Mouse (Mus musculus): ENCODE measurements around the gene St6galnac1.
A peak's percentile ranks its signal among the peaks of the same experiment; 100 is the strongest.
"Not testable (repeated sequence)": the region's sequence is repeated elsewhere in the genome, so short reads cannot be mapped to it uniquely, and the experiment has no call there.

The St6galnac1 gene

DNA sequence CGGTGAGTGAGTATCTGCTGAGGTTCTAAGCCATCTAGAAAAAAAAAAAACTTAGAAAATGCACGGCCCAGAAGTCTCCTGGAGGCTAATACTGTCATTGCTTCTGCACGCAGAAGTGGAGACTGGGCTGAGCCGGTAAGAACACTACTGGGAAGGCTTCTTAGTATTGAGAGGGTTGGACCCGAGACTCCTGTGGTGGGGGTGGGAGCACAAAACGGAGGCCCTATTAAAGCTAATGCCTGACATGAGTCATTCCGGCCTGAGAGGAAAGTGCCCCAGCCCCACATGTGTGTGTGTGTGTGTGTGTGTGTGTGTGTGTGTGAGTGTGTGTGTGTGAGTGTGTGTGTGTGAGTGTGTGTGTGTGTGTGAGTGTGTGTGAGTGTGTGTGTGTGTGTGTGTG lies 31.8 kb upstream of the St6galnac1 start:
- DNase-seq: no peak

DNA sequence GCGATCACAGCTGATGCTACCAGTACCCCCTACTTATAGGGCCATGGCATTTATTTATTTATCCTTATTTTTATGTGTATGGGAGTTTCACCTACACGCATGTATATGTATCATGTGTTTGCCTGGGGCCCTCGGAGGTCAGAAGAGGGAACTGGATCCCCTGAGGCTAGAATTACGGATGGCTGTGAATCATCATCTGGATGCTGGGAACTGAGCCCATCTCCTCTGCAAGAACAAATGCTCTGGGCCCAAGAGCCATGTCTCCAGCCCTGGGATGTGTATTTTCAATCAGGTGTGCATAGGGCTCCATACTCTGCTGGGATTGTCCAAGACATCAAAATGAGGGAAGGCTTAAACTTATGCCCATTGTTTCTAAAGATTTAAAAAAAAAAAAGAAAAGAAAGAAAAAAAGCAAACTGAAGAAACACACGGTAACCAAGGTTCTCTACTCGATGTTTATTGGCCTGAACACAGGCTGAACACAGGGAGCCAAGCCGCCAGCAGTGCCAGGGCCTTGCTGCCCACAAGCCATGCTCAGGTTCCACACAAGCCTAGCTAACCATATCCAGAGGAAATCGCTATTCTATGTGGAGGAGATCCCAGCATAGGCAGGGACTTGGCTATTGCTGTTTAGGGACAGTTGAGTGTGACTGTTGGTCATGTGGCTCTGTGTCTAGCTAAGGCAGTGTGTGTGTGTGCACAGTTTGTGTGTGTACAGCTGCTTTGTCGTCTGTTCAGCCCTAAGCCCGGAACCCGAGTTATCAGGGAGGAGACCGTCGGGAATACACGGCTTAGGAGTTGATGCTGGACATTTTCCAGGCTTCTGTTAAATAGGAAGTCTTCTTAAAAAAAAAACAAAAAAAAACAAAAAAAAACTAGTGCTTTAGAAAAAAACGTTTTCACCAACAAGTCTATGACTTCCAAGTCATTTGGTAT lies 31.1 kb upstream of the St6galnac1 start:
- no peak for DNase-seq

DNA sequence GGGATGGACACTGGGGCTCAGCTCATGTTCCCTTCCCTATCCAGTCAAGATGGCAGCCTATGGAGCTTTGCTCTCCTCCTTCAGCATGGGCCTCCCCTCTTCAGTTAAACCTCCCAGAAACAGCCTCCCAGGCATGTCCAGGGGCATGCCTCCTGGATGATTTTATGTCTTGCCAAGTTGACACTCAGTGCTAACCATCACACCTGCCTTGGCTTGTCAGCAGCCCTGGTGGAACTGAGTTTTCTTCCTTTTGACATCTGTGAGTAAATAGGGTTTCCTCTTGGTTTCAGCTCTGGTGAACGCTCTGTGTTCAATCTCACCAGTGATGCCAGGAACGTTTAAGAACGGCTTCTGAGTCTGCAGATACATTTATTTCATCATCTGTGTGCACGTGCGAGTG lies 27.4 kb upstream of the St6galnac1 start:
- DNase-seq: no peak

DNA sequence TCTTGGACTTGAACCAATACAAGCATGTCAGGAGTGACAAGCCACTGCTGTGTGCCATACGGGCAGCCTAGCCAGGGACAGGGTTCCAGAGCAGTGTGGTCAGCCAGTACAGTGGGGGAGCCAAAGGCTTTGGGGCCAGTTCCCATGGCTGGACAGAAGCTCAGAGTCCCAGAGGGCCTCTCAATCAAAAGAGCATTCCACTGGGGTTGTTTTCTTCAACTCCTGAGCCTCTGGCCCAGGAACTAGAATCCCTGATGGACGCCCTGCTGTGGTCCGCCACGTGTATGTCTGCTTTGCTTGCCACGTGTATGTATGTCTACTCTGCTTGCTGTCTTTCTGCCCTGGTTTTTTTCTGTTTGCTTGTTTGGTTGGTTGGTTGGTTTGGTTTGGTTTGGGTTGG lies 25.8 kb upstream of the St6galnac1 start:
- DNase-seq: no peak

DNA sequence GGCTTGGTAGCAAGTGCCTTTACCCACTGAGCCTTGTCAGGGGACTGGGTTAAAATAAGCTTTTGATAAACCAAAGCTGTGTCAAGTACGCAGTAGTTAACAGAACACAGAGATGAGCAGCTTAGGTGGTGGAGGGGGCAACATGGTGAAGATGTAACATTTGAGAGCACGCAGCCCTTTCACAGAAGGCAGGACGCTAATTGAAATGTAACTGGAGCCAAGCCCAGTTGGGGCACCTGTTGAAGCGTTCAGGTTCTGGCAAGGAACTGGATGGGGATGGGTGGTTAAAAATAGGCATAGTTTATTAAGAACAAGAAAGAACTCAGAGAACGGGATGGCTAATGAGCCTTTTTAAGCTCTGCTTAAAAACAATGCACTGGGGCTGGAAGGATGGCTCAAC lies 24.1 kb upstream of the St6galnac1 start:
- DNase-seq: no peak

DNA sequence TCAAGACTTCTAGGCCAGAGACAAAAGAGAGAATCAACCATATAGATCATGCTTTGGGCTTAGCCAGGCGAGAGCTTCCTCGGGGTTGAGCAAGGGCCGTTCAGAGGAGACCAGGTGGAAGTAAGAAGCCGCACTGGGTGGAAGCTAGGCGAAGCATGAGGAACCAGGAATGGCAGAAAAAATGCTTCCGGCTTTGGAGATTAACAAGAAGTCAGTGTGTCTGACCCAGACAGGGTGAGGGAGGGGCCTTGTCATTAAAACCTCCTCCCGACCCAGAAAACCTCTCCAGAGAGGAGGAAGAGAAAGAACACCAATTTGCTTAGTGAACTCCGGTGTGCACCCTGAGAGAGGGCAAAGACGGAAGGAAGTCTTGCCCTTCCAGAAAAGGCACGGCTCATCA lies 8.9 kb upstream of the St6galnac1 start:
- no peak for DNase-seq

DNA sequence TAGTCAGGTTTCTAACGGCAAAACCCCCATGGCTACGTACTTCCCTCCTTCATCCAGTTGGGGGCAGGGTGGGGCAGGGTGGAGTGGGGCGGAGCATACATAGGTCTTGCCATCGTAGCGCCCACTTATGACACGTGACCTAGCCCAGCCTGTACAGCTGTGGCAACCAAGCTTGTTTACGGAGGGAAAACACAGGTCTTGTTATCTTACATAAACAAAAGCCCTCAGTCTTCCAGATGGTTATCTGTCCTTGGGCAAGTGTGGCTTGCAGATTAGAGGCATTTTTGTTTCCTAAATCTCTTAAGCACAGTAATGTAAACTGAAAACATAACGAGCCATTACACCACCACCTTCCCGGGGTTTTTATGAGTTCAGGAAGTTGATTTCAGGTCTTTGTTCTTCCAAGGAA lies 7.4 kb upstream of the St6galnac1 start:
- peak; percentile 62 to 76 for DNase-seq

DNA sequence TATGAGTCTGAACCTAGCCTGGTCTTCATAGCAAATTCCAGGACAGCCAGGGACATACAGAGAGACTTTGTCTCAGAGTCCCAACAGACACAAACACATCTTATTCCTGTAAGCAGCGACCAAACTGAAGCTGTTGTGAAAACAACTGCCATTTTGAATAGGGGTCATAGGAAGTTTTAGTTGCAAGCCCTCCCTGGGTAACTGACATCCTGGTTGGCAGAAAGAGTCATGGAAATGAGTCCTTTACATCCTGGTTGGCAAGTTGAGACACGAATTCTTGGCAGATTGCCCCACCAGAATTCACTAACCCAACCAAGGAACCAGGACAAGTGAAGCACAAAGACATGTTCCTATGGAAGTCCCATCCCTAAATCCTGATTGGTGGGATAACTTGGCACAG lies 2.1 kb downstream of the St6galnac1 start:
- DNase-seq: no peak

DNA sequence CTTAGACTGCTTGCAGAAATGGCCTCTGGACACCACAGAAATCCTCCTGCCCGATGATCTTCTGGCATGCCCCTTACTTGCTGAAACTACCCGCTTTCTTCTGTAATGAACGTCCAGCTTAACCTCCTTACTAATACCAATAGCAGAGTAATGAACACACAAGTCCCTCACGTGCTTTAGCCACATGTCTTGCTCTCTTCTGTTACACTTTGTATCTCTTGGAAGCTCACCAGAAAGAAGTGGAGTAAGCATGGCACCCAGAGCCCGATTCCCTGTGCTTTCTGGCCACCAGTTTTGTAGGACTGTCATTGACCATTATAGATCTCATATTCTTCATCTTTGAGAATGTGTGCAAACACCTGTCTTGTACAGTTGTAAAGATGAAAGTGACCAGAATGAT lies 5.4 kb downstream of the St6galnac1 start:
- DNase-seq: no peak

DNA sequence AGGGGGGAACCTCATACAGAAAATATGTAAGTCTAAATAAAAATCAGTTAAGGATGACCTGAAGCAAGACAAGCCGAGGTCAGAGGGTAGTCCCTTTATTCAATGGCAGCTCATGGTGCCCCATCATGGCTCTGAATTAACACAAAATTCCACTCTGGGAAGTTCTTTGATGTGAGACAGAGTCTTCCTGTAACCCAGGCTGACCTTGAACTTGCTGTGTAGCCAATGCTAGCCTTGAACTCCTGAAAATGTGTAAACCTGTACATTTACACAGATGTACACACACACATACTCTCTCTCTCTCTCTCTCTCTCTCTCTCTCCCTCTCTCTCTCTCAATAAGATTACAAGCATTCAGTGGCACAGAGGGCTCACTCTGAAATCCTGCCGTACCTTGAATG lies 10.4 kb downstream of the St6galnac1 start:
- no peak for DNase-seq

DNA sequence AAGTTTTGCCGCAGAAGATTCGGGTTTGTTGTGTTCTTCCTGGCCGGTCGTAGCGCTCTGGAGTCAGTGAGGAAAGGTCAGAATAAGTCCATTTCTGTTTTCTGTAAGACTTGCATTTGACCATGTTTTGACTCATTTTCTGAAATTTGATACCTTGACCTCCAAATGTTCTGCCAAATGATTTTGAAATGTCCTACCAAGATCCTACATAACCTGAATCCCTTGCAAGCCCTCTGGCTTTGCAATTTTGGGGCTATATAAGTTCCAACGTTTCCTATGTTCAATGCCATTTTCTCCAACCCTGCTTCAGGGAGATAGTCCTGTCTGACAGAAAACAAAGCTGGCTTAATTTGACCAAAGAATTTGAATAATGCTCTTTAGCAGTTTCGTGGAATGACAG lies 11.0 kb downstream of the St6galnac1 start:
- no peak for DNase-seq

DNA sequence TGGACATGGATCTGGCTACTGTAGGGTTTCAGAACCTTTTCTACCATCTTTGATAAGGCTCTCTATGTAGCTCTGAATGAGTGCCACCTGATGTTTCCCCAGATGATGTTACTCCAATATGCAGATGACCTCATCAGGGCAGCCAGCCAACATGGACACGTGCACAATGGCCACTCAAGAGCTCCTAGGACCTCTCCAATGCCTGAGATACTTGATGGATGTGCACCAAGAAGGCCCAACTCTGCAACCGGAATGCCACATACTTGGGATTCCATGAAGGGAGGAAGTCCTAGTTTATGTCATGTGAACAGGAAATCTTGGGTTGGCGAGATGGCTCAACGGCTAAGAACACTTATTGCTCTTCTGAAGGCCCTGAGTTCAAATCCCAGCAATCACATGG lies 20.1 kb downstream of the St6galnac1 start:
- DNase-seq: peak; percentile 22 to 24

DNA sequence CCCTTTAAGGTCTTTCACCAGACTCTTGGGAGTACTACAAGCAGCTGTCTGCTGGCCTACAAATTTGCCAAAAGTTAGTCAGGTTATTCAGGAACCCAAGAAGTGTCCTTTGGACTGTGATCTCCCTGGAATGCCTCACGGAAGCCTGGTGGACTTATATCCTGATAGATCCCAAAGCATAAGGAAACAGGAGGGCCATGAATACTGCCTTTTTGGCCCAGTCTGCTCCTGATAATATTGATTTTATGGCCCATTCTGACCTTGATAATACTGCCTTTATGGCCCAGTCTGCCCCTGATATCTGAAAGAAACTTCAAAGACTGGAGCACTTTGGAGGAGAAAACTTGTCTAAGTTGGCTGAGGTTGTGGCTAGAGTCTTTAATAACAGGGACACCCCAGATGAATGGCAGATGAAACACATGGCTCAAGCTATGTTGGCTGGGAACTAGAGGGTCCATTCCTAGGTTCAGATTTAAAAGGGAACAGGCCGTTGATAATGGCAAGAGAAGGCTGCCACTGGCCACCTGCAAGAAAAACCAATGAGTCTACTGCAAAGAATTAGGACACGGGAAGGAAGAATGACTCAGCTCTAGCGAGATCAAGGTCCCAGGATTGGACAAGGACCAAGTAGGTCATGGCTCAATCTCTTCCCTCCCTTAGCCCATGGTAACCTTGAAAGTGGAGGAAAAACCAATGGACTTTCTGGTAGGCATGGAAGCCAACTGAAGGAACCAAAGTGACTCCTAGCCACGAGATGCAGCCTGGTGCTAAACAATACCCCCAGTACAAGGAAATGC lies 21.4 kb downstream of the St6galnac1 start:
- no peak for DNase-seq

DNA sequence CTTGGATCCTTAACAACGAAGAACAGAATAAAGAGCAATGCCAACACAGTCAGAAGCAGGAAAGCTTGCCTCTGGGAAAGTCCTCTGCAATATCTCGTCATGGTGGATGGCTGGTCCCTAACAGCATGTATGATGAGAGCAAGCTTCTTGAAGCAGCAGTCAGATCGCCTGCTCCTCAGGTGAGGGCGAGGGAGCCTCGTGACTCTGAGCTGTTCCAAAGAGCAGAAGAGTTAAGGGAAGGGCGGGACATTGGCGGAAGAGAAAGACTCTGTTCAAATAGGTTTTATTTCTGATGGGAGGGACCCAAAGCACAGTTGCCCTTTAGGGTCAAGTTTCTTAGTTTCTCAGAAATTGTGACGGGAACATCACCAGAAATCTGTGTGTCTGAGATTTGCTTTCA lies 25.6 kb downstream of the St6galnac1 start:
- DNase-seq: no peak

DNA sequence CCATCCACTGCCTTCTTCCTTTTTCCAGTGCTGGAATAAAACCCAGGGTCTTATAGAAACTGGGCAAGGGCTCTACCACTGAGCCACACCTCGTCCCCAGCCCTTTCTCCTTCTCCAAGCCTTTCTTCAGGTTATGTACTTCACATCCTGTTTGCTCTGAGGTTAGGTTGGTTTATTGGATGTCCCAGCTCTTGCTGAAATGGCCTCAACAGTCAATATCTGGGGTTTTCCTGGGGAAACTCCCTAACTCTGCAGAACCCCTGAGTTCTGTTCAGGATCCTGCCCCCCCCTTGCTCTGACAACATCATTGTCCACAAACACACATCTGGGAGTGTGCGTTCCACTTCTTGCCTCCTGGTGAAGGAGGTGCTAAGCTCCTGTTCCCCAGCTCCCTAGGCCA lies 26.6 kb downstream of the St6galnac1 start:
- DNase-seq: not testable (repeated sequence)

DNA sequence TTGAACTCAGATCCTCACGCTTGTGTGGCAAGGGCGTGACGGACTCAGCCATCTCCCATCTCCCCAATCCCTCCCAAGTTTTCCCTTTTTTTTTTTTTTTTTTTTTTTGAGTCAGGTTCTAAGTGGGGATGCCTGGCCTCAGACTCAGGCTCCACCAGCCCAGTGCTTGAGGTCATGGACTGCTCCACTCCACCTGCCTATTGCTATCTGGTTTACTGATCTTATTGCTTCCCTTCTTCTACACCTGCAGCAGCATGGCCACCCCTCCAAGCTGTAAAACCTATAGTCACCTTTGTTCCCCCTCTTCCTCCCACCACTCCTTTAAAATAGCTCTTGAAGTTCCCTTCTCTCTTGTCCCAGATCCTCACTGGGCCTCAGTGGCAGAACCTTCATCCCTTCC lies 28.5 kb downstream of the St6galnac1 start:
- DNase-seq: not testable (repeated sequence)

DNA sequence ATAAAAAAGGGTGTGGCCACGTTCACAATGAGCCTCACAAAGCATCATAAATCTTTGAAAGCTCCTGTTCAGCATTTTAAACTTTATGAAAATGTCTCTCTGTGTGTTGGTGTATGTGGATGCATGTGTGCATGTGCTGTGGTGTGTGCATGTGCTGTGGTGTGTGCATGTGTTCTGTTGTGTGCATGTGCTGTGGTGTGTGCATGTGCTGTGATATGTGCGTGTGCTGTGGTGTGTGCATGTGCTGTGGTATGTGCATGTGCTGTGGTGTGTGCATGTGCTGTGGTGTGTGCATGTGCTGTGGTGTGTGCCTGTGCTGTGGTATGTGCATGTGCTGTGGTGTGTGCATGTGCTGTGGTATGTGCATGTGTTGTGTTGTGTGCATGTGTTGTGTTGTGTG lies 29.9 kb downstream of the St6galnac1 start:
- DNase-seq: not testable (repeated sequence)

DNA sequence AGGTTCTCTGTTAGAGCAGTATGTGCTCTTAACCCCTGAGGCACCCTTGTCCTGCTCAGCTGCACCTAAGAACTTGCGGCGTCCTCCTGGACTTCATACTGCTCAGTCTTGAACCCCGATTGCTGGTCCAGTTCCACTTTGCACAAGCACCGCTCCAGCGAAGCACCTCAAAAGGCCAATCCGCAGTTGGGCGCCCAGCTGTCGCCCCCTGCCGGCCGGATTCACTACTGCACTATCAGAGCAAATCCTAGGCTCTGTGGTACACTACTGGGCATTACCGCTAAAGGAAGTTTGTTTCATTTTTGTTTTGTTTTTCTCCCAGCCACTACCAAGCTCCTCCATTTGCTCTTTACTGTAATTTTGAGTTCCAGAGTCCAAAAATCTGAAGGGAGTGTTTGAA lies 36.9 kb downstream of the St6galnac1 start:
- DNase-seq: peak in 1 of 2 experiments; percentile 37

DNA sequence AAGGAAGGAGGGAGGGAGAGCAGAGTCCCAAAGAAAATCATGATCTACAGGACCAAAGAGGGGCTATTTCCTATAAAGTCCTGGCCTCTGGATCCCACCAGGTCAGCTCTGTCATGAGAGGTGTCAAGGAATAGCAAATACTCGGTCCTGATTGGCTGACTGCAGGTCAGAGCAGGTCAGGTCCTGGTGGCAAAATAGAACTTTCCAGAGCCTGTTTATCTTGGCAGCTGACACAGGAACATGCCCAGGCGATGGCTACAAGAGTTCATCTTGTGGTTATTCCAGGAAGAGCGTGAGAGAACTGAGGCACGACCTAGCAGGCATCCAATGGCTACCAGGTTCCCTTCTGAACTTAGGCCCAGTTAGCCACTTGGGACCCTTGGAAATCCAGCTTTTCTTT lies 42.8 kb downstream of the St6galnac1 start:
- no peak for DNase-seq

DNA sequence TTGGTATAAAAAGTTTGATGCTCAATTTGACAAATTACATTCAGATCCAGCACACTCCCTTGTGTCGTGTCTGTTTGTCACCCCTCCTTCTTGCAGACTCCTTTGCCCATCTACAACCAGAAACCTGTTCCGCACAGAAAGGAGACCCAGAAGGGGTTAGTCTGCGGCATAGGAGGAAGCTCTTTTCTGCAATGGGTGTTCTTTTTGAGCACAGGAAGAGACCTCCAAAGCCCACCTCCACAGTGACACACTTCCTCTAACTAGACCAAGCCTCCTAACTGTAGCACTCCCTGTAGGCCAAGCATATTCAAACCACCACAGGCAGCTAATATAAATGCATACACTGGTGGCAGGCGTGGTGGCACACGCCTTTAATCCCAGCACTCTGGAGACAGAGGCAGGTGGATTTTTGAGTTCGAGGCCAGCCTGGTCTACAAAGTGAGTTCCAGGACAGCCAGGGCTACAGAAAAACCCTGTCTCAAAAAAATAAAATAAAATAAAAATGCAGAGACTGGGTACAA lies 44.2 kb downstream of the St6galnac1 start:
- not testable (repeated sequence) for DNase-seq

DNA sequence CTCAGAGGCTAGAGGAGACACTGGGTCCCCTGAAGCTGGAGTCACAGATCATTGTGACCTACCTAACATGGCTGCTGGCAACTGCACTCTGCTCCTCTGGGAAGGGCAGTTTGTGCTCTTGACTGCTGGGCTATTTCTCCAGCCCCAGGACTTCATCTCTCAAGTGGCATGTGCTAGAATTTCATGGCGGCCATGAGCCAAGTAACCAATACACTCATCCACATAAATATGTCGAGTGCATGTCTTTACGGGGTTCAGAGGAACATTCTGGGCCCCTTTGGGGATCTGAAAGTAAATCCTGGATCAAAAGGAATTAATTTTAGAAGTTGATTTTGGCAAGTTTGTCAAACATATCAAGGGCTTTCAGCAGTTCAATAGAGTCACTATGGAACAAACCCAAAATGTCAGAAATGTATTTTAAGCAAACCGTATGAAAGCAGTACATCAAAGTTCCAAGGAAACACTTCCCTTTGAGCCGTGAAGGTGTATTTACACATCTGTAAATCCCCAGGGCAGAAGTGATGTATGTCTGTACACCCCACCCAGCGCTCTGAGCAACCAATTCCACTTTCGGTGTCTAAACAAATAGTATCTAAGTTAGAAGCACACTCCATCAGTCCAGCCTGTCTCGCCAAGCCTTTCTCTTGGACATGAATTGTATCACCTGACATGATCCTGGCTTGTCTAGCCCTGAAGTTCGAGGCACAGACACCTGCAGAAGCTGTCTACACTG lies 45.9 kb downstream of the St6galnac1 start:
- DNase-seq: peak in 1 of 2 experiments; percentile 26

DNA sequence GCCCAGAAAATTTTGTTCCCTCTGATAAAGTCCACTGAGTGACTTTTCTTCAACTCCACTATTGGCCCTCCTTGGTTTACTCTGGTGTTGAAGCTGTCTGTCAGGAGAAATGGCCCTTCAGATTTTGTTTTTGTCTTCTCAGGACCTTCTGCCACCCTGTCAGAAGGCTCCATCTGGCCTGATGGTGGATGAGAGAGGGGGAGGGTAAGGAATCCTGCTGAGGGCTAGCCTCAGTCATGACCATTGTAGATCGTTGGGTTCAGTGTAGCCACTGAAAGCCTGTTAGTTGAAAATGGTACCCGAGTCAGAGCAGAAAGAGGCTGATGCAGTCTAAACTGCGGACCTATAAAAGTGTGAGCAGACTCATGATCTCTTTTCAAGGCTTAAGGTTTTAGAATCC lies 49.2 kb downstream of the St6galnac1 start:
- DNase-seq: no peak

All from lung, adult 18-20 months (tissue).